Mouse (Mus musculus) hindbrain, postnatal 0 days (tissue): ENCODE results near the gene Cdhr3. TPM values are rescaled to one million over a fixed set of nuclear protein-coding genes. Genes with fewer than 3 reads are reported as not detected.

Experiments used
- ATAC-seq: fragments of 200-750 bp; cut with Nextera tagmentation; 2 replicates; pipeline ENCODE4 v1.8.0; 2017; ENCODE audit warnings: mild to moderate bottlenecking, moderate TSS enrichment, moderate library complexity
- DNase-seq: peaks from one replicate; pipeline ENCODE4 v3.0.0-alpha.2; 2015; ENCODE audit warnings: low spot score
- H3K27ac ChIP-seq: fragments of 300-500 bp; sonication (generic); 2 replicates; pipeline ENCODE4 v1.5.1; 2014; ENCODE audit warnings: mild to moderate bottlenecking
- H3K27me3 ChIP-seq: fragments of 300-500 bp; sonication (generic); 2 replicates; pipeline ENCODE4 v1.6.1; 2014; ENCODE audit warnings: low read length, mixed read lengths; ENCODE audit not compliant: insufficient read depth
- H3K36me3 ChIP-seq: fragments of 300-500 bp; sonication (generic); 2 replicates; pipeline ENCODE4 v1.6.1; 2014; ENCODE audit warnings: low read length, mixed read lengths; ENCODE audit not compliant: insufficient read depth
- H3K4me1 ChIP-seq: fragments of 300-500 bp; sonication (generic); 2 replicates; pipeline ENCODE4 v1.6.1; 2014; ENCODE audit warnings: antibody characterized with exemption, low read length, mixed read lengths; ENCODE audit not compliant: insufficient read depth
- H3K4me2 ChIP-seq: fragments of 300-500 bp; sonication (generic); 2 replicates; pipeline ENCODE4 v1.6.1; 2014; ENCODE audit warnings: low read depth, mild to moderate bottlenecking, low read length, moderate library complexity, mixed read lengths
- H3K4me3 ChIP-seq: fragments of 300-500 bp; sonication (generic); 2 replicates; pipeline ENCODE4 v1.5.1; 2014; ENCODE audit warnings: low read length
- H3K9ac ChIP-seq: fragments of 300-500 bp; sonication (generic); replicated peaks from 2 replicates; pipeline ENCODE4 v1.6.1; 2014; ENCODE audit warnings: mild to moderate bottlenecking, low read length, moderate library complexity, mixed read lengths
- H3K9me3 ChIP-seq: fragments of 300-500 bp; sonication (generic); 2 replicates; pipeline ENCODE4 v1.6.1; 2016; ENCODE audit warnings: low read length, mixed read lengths
- CTCF ChIP-seq: IDR thresholded peaks from 2 replicates; pipeline ENCODE4 v1.5.1; 2016; ENCODE audit warnings: antibody characterized with exemption, control low read depth, low read depth
- WGBS: fragments of 180-500 bp; shearing (Covaris S2); extraction: QIAGEN DNeasy Blood & Tissue Kit; methylation state at CpG from one replicate; pipeline ENCODE4 v1.1.7; 2014; 5-methylcytosine and 5-hydroxymethylcytosine counted together
- polyA plus RNA-seq: library from polyadenylated mRNA; unstranded; fragments of >200 nt; fragmentation: Nextera tagmentation; extraction: Ambion mirVana; gene quantifications from 2 replicates; pipeline ENCODE4 v1.2.1, GENCODE M21; 2015
- total RNA-seq: library from RNA; depleted of rRNA; stranded (reverse); fragments of >200 nt; gene quantifications from 2 replicates; pipeline ENCODE4 v1.2.3, GENCODE M21; 2014

Cdhr3 gene
- total and polyA plus RNA-seq, 2 experiments from 2014 or later, result 0.53 to 0.89 TPM

DNA sequence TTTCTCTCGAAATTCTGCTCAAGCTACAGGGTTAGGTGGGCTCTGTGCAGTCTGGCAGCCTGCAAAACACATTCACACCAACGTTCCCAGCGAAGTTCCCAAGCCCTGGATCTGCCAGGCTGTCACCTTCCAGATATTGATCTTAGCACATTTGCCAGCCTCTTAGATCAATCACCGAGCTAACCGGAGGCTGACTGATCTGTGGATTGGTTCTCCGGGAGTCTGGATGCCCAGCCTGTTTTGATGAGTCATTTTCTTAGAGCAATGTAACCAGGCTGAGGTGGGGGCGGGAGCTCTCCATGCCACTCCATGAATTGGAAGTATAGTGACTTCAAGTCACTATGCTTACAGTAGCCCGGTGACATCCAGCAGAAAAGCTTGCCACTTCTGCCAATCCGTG, 71.5 kb downstream of the Cdhr3 start:
- ATAC-seq (no peak), DNase-seq (no peak)
- no peak for TF ChIP-seq CTCF
- Histone ChIP-seq H3K36me3 (no peaks in the 10 kb centered on the region), H3K9ac (no peak overlapping the region), H3K4me1 (no peaks in the 10 kb centered on the region), H3K27me3 (no peaks in the 10 kb centered on the region), H3K4me2 (no peak overlapping the region), H3K9me3 (no peaks in the 10 kb centered on the region), H3K27ac (no peak overlapping the region), H3K4me3 (no peak overlapping the region)
- WGBS, result 86% methylated on average over 9 of the region's 9 CpGs

DNA sequence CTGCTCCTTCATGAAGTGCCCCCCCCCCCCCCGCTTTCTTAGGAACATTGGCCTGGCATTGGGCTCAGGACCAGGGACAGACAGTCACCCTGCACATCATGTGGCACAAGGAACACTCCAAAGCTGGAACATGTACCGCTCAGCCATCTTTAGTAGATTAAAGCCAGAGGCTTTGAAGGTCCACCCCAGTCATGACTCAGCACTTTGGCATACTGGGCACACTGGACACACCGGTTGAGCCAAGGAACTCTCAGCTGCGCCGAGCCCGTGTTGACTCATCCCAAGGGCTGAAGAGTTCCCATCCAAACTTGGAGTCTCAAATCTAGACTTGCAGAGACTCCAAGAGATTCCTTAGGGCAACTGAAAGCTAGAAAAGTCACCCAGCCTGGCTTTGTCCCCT, 72.7 kb downstream of the Cdhr3 start:
- ATAC-seq, result peak; percentile 70
- no peak for TF ChIP-seq CTCF

GRCm38 (mm10) chr12:33018601-33019000, 74.1 kb downstream of the Cdhr3 start:
- no peak for ATAC-seq
- no peaks in the 10 kb centered on the region for H3K4me1 ChIP-seq
- H3K9me3 ChIP-seq, result no peaks in the 10 kb centered on the region
- H3K4me3 ChIP-seq, result no peak overlapping the region
- H3K27ac ChIP-seq, result no peak overlapping the region
- no peaks in the 10 kb centered on the region for H3K36me3 ChIP-seq
- 55% methylated on average over 4 of the region's 4 CpGs for WGBS
- no peak for TF ChIP-seq CTCF
- no peak overlapping the region for H3K4me2 ChIP-seq
- H3K27me3 ChIP-seq, result no peaks in the 10 kb centered on the region
- DNase-seq, result no peak
- no peak overlapping the region for H3K9ac ChIP-seq

More for the DNA sequence above, 72.7 kb downstream of the Cdhr3 start:
- WGBS, result 71% methylated on average over 6 of the region's 6 CpGs
- no peaks in the 10 kb centered on the region for H3K36me3 ChIP-seq
- H3K9me3 ChIP-seq, result no peaks in the 10 kb centered on the region
- no peak overlapping the region for H3K9ac ChIP-seq
- H3K4me2 ChIP-seq, result no peak overlapping the region
- H3K27me3 ChIP-seq, result no peaks in the 10 kb centered on the region
- H3K4me1 ChIP-seq, result no peaks in the 10 kb centered on the region
- DNase-seq, result no peak
- no peak overlapping the region for H3K4me3 ChIP-seq
- H3K27ac ChIP-seq, result no peak overlapping the region

- DNase-seq, result no peak
- Histone ChIP-seq H3K27me3 (no peaks in the 10 kb centered on the region), H3K4me1 (no peaks in the 10 kb centered on the region), H3K9ac (no peak overlapping the region), H3K4me3 (no peak overlapping the region), H3K36me3 (no peaks in the 10 kb centered on the region), H3K4me2 (no peak overlapping the region), H3K9me3 (no peaks in the 10 kb centered on the region), H3K27ac (no peak overlapping the region)
- TF ChIP-seq CTCF, result no peak
- 75% methylated on average over 7 of the region's 7 CpGs for WGBS
- ATAC-seq, result no peak
Measured at GRCm38 (mm10) chr12:33016824-33017705, 75.6 kb downstream of the Cdhr3 start.

DNA sequence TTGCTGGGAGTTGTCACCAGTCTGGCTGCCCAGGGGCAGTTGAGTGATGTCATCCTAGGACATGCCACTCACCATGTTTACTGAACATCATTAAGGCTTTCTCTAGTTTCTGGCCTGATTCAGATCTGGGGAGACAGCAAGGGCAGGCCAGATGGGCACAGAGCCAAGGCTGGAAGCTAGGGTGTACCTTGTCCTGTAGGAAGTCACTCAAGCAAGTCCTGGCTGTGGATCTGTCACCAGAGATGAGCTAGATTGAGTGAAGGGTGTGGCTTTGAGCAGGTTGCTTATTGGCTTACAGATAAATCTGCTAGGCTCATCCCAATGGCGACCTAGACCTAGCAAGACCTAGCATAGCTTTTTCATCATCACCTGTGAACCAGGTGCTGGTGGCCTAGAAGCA, 77.6 kb downstream of the Cdhr3 start:
- DNase-seq, result no peak
- TF ChIP-seq CTCF, result no peak
- no peaks in the 10 kb centered on the region for H3K9me3 ChIP-seq
- H3K36me3 ChIP-seq, result no peaks in the 10 kb centered on the region
- no peaks in the 10 kb centered on the region for H3K4me1 ChIP-seq
- H3K27ac ChIP-seq, result no peak overlapping the region
- ATAC-seq, result peak; percentile 16; the same call in 1 of the 2 replicates
- no peaks in the 10 kb centered on the region for H3K27me3 ChIP-seq
- no peak overlapping the region for H3K9ac ChIP-seq
- no peak overlapping the region for H3K4me3 ChIP-seq
- H3K4me2 ChIP-seq, result no peak overlapping the region
- 100% methylated on average over 1 of the region's 1 CpGs for WGBS

DNA sequence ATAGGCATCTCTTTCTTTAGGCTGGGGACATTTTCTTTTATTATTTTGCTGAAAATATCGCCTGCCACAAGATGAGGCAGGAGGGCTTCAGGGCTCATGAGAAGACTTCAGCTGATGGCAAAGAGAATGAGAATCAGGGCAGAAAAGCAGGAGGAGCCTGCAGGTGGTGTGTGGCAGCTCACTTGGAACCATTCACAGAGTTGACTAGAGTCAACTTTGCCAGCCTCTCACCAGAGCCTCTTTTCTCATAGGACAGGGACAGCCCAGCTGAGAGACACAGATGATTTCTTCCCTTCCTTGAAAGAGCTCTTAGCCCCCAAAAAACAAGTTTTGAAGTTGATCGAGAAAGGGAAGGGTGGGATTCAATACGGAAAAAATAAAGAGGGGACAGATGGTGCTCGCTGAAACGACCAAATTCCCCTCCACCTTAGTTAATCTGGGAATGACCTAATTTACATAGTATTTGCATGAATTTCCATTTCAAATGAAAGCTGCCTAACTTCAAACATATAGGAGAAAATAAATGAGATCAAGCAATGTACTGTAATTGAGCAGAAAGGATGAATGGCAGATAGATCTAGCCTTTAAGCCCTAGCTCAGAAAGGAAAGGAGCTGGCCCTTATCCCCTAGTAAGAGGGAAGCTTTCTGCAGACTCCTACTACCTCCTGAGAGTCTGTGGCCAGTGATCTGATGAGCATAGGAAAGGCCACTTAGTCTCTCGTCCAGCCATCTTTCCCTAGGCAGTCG, 78.5 kb downstream of the Cdhr3 start:
- TF ChIP-seq CTCF, result no peak
- WGBS, result 24% methylated on average over 7 of the region's 7 CpGs
- ATAC-seq (no peak), DNase-seq (no peak)
- Histone ChIP-seq H3K9me3 (no peaks in the 10 kb centered on the region), H3K9ac (no peak overlapping the region), H3K36me3 (no peaks in the 10 kb centered on the region), H3K4me1 (no peaks in the 10 kb centered on the region), H3K4me3 (no peak overlapping the region), H3K27me3 (no peaks in the 10 kb centered on the region), H3K4me2 (no peak overlapping the region), H3K27ac (no peak overlapping the region)

DNA sequence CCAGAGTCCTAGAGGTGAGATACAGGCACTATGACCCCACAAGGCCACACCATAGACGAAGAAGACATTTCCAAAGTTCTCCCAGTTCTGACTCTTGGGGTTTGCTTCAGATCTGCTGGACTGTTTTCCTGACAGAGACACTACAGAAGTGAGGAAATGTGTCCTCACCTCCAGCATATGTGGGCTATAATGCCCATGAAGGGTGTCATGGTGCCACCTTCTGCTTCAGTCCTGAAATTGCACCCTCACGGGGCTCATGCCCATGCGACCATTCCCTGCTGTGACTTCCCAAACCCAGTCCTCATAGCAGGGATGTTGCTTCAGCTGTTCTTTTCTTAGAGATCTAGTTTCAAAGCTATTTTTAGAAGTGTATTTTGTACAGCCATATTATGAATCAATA, 82.6 kb downstream of the Cdhr3 start:
- H3K4me2 ChIP-seq, result no peak overlapping the region
- H3K9ac ChIP-seq, result no peak overlapping the region
- H3K27me3 ChIP-seq, result no peaks in the 10 kb centered on the region
- peak; percentile 66 for TF ChIP-seq CTCF
- no peak overlapping the region for H3K4me3 ChIP-seq
- DNase-seq (peak; percentile 43), ATAC-seq (peak; percentile 38; the same call in 1 of the 2 replicates)
- H3K36me3 ChIP-seq, result no peaks in the 10 kb centered on the region
- WGBS, result 50% methylated on average over 3 of the region's 3 CpGs
- H3K27ac ChIP-seq, result no peak overlapping the region
- H3K4me1 ChIP-seq, result no peaks in the 10 kb centered on the region
- no peaks in the 10 kb centered on the region for H3K9me3 ChIP-seq
